Mouse (Mus musculus) liver, adult 2 months (tissue): ENCODE measurements at regions not wholly inside any gene's neighbourhood (a gene's known extent, or its start where the extent isn't known, plus 50 kb on each side); places are given as distances from the start of the nearest gene placed in this dataset.

Source experiments
- DNase-seq: peaks from one replicate; pipeline ENCODE4 v3.0.0-alpha.2; 2011; ENCODE audit warnings: low read depth, low spot score; ENCODE audit errors: extremely low read depth
- H3K27ac ChIP-seq: fragments of 200-500 bp; replicated peaks from 2 replicates; pipeline ENCODE4 v1.5.1; 2012; ENCODE audit warnings: low read depth, mild to moderate bottlenecking, control low read depth, inconsistent platforms, low read length; ENCODE audit not compliant: insufficient read depth
- H3K27me3 ChIP-seq: fragments of 200-500 bp; 2 replicates; pipeline ENCODE4 v1.6.1; 2012; ENCODE audit warnings: mild to moderate bottlenecking, moderate library complexity, low read length, inconsistent platforms; ENCODE audit not compliant: control insufficient read depth, insufficient read depth
- H3K36me3 ChIP-seq: fragments of 200-500 bp; 2 replicates; pipeline ENCODE4 v1.6.1; 2012; ENCODE audit warnings: low read length, inconsistent platforms; ENCODE audit not compliant: control insufficient read depth, insufficient read depth
- H3K4me1 ChIP-seq: fragments of 200-500 bp; 2 replicates; pipeline ENCODE4 v1.6.1; 2011; ENCODE audit warnings: low read length; ENCODE audit not compliant: control insufficient read depth, insufficient read depth
- H3K4me3 ChIP-seq: fragments of 200-500 bp; 2 replicates; pipeline ENCODE4 v1.5.1; 2011; ENCODE audit warnings: low read depth, mild to moderate bottlenecking, control low read depth, low read length, moderate library complexity; ENCODE audit not compliant: insufficient read depth
- H3K79me2 ChIP-seq: fragments of 200-500 bp; 2 replicates; pipeline ENCODE4 v1.6.1; 2012; ENCODE audit warnings: inconsistent platforms, mild to moderate bottlenecking, low read length, moderate library complexity; ENCODE audit not compliant: control insufficient read depth, insufficient read depth
- H3K9ac ChIP-seq: fragments of 200-500 bp; 2 replicates; pipeline ENCODE4 v1.6.1; 2012; ENCODE audit warnings: low read depth, mild to moderate bottlenecking, control low read depth, inconsistent platforms, low read length
- CTCF ChIP-seq: fragments of 200-500 bp; IDR thresholded peaks from 2 replicates; pipeline ENCODE4 v1.5.1; 2011; ENCODE audit warnings: low read depth, low read length, control low read depth
- POLR2A ChIP-seq: fragments of 200-500 bp; IDR thresholded peaks from 2 replicates; pipeline ENCODE4 v1.6.1; 2011; ENCODE audit warnings: low read length, control low read depth; ENCODE audit not compliant: insufficient read depth; ENCODE audit errors: extremely low read depth
- WGBS: fragments of 180-500 bp; shearing (Covaris S2); methylation state at CpG from one replicate; pipeline ENCODE4 v1.1.7; 2018; 5-methylcytosine and 5-hydroxymethylcytosine counted together

- WGBS: 76% methylated on average over 2 of the region's 2 CpGs
- Histone ChIP-seq H3K9ac (no peak overlapping the region), H3K4me3 (no peak overlapping the region), H3K27me3 (no peaks in the 10 kb centered on the region), H3K36me3 (no peaks in the 10 kb centered on the region), H3K79me2 (no peaks in the 10 kb centered on the region), H3K4me1 (no peaks in the 10 kb centered on the region), H3K27ac (no peak overlapping the region)
- DNase-seq: no peak
- TF ChIP-seq POLR2A (no peak), CTCF (no peak)
These were observed 55.2 kb upstream of the Lsm14a start for GRCm38 (mm10) chr7:34448364-34448763.

- 66% methylated on average over 17 of the region's 17 CpGs for WGBS
- no peak for DNase-seq
These were observed 51.1 kb upstream of the Lsm14a start for GRCm38 (mm10) chr7:34444263-34444662.

More at GRCm38 (mm10) chr7:34444263-34444662, 51.1 kb upstream of the Lsm14a start:
- H3K36me3 ChIP-seq: no peaks in the 10 kb centered on the region
- no peaks in the 10 kb centered on the region for H3K27me3 ChIP-seq
- H3K9ac ChIP-seq: no peak overlapping the region
- TF ChIP-seq POLR2A: no peak
- TF ChIP-seq CTCF: no peak
- no peak overlapping the region for H3K27ac ChIP-seq
- H3K4me3 ChIP-seq: no peak overlapping the region
- no peaks in the 10 kb centered on the region for H3K79me2 ChIP-seq
- H3K4me1 ChIP-seq: no peaks in the 10 kb centered on the region
